Mouse (Mus musculus): Measurements from ENCODE around the gene Crtac1. TPM values are rescaled to one million over a fixed set of nuclear protein-coding genes. Genes with fewer than 3 reads are reported as not detected.

The Crtac1 gene
- polyA plus RNA-seq, 1 experiment = not detected

DNA sequence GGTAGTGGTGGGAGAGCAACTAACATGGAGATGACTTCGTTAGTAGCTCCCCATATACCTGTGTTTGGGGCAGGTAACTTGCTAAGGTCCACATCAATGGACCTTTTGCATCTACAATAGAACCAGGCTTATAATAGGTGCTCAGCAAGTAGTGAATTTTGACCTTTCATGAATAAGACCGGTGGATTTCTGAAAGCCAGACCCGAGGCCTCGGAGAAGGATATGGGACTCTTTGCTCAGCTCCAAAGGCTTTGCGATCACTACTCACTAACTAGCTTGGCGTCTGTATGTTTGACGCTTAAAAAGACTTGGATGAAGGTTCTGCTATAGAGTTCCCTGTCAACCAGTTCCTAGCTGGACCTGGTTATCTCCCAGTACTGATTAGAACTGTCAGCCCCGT, 1.2 kb upstream of the Crtac1 start:
- TF ChIP-seq TAL1 (IDR thresholded peaks at IDR 0.05; ENCODE audit: low read length) (no peak), GATA1 (IDR thresholded peaks at IDR 0.05; ENCODE audit: low read length) (no peak)
- Histone ChIP-seq H3K9me3 (ENCODE audit: control insufficient read depth, low read length) (no peaks in the 10 kb centered on the region; the same call in 1 of the 2 replicates), H3K27me3 (ENCODE audit: control insufficient read depth) (peaks cover 55% of the 10 kb centered on the region), H3K4me3 (replicated peaks) (no peak overlapping the region), H3K36me3 (ENCODE audit: control insufficient read depth) (no peaks in the 10 kb centered on the region), H3K4me1 (ENCODE audit: control insufficient read depth) (no peaks in the 10 kb centered on the region)

DNA sequence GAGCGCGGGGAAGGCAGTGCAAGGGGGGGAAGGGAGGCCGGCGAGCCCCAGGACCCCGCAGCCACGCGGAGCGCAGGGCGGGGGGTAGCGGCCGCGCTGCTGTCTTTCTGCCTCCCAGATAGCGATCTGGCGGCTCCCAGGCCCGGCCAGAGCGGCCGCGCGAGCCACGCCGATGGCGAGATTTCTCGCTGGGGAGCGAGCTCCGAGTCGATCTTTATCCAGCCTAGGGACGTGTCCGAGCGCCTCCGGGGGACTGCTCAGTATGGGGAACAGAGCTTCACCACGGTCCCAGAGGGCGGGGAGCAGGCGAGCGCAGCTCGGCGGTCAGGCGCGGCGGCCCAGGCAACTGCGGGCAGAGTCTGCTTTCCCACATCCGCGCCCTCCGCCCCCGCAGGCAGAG, 608 bp upstream of the Crtac1 start:
- no peak for TF ChIP-seq GATA1 (IDR thresholded peaks at IDR 0.05; ENCODE audit: low read length)
- TF ChIP-seq TAL1 (IDR thresholded peaks at IDR 0.05; ENCODE audit: low read length) = no peak
- H3K4me1 ChIP-seq (ENCODE audit: control insufficient read depth) = no peaks in the 10 kb centered on the region
- H3K9me3 ChIP-seq (ENCODE audit: control insufficient read depth, low read length) = no peaks in the 10 kb centered on the region; the same call in 1 of the 2 replicates
- no peak overlapping the region for H3K4me3 ChIP-seq (replicated peaks)
- peaks cover 55% of the 10 kb centered on the region for H3K27me3 ChIP-seq (ENCODE audit: control insufficient read depth)
- H3K36me3 ChIP-seq (ENCODE audit: control insufficient read depth) = no peaks in the 10 kb centered on the region

GRCm38 (mm10) chr19:42430981-42431380, 602 bp downstream of the Crtac1 start:
- H3K4me1 ChIP-seq (ENCODE audit: control insufficient read depth) = no peaks in the 10 kb centered on the region
- no peak for TF ChIP-seq TAL1 (IDR thresholded peaks at IDR 0.05; ENCODE audit: low read length)
- TF ChIP-seq GATA1 (IDR thresholded peaks at IDR 0.05; ENCODE audit: low read length) = no peak
- H3K27me3 ChIP-seq (ENCODE audit: control insufficient read depth) = peaks cover 55% of the 10 kb centered on the region
- H3K4me3 ChIP-seq (replicated peaks) = no peak overlapping the region
- H3K36me3 ChIP-seq (ENCODE audit: control insufficient read depth) = no peaks in the 10 kb centered on the region
- H3K9me3 ChIP-seq (ENCODE audit: control insufficient read depth, low read length) = no peaks in the 10 kb centered on the region; the same call in 1 of the 2 replicates

- no peak for TF ChIP-seq GATA1 (IDR thresholded peaks at IDR 0.05; ENCODE audit: low read length)
- TF ChIP-seq TAL1 (IDR thresholded peaks at IDR 0.05; ENCODE audit: low read length) = no peak
- H3K4me3 ChIP-seq (replicated peaks) = no peak overlapping the region
- peaks cover 48% of the 10 kb centered on the region for H3K27me3 ChIP-seq (ENCODE audit: control insufficient read depth)
- no peaks in the 10 kb centered on the region for H3K4me1 ChIP-seq (ENCODE audit: control insufficient read depth)
- no peaks in the 10 kb centered on the region; the same call in 1 of the 2 replicates for H3K9me3 ChIP-seq (ENCODE audit: control insufficient read depth, low read length)
- H3K36me3 ChIP-seq (ENCODE audit: control insufficient read depth) = no peaks in the 10 kb centered on the region
Measured at GRCm38 (mm10) chr19:42429410-42429809, 2.2 kb downstream of the Crtac1 start.

GRCm38 (mm10) chr19:42425208-42425607, 6.4 kb downstream of the Crtac1 start:
- TF ChIP-seq TAL1 (IDR thresholded peaks at IDR 0.05; ENCODE audit: low read length) (no peak), GATA1 (IDR thresholded peaks at IDR 0.05; ENCODE audit: low read length) (no peak)

DNA sequence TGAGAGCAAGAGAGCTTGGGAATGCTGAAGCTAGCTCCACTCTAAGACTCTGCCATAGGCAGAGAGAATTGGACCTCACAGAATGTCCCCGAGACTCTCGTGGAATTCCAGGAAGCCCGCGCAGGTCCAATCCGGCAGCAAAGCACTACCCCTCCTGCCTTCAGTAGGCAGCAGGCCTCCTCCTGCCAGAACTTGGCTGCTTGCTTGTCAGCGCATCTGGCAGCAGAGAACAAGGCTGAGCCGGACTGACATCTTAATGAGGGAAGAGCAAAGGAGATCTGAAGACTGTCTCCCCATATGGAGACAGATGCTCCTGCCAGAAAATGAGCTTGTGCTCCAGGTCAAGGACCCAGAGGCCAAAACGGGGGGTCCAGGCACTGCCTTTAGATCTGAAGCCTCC, 16.5 kb downstream of the Crtac1 start:
- Histone ChIP-seq H3K36me3 (ENCODE audit: control insufficient read depth) (no peaks in the 10 kb centered on the region), H3K4me1 (ENCODE audit: control insufficient read depth) (no peaks in the 10 kb centered on the region)

More at GRCm38 (mm10) chr19:42425208-42425607, 6.4 kb downstream of the Crtac1 start:
- Histone ChIP-seq H3K27me3 (ENCODE audit: control insufficient read depth) (peaks cover 6% of the 10 kb centered on the region), H3K4me1 (ENCODE audit: control insufficient read depth) (no peaks in the 10 kb centered on the region), H3K9me3 (ENCODE audit: control insufficient read depth, low read length) (no peaks in the 10 kb centered on the region), H3K4me3 (replicated peaks) (no peak overlapping the region), H3K36me3 (ENCODE audit: control insufficient read depth) (no peaks in the 10 kb centered on the region)

GRCm38 (mm10) chr19:42409856-42410255, 21.7 kb downstream of the Crtac1 start:
- no peak overlapping the region for H3K4me3 ChIP-seq (replicated peaks)

More for the DNA sequence above, 16.5 kb downstream of the Crtac1 start:
- Histone ChIP-seq H3K27me3 (ENCODE audit: control insufficient read depth) (peaks cover 5% of the 10 kb centered on the region; the same call in 1 of the 2 replicates), H3K9me3 (ENCODE audit: control insufficient read depth, low read length) (no peaks in the 10 kb centered on the region), H3K4me3 (replicated peaks) (no peak overlapping the region)
- TF ChIP-seq TAL1 (IDR thresholded peaks at IDR 0.05; ENCODE audit: low read length) (no peak), GATA1 (IDR thresholded peaks at IDR 0.05; ENCODE audit: low read length) (no peak)

DNA sequence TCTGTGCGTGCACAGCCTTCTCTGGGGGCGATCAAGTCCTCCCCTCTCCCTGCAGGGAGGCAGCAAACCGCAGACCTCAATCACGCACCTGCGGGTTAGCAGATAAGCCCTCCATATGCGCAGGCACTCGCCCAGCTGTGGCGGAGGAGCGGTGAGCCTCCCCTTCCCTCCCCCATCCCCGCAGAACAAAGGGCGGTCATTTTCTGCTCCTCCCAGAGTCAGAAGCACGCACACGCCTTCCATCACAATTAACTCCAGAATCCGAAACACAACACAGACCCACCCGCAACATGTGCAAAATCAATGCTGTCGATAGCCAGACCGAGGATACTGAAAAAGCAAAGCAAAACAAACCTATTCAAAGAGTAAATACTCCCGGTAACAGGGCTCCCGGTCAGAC, 22.4 kb downstream of the Crtac1 start:
- no peak overlapping the region for H3K4me3 ChIP-seq (replicated peaks)
- H3K9me3 ChIP-seq (ENCODE audit: control insufficient read depth, low read length) = no peaks in the 10 kb centered on the region
- H3K27me3 ChIP-seq (ENCODE audit: control insufficient read depth) = peaks cover 18% of the 10 kb centered on the region
- no peaks in the 10 kb centered on the region for H3K36me3 ChIP-seq (ENCODE audit: control insufficient read depth)
- no peaks in the 10 kb centered on the region for H3K4me1 ChIP-seq (ENCODE audit: control insufficient read depth)
- TF ChIP-seq GATA1 (IDR thresholded peaks at IDR 0.05; ENCODE audit: low read length) (no peak), TAL1 (IDR thresholded peaks at IDR 0.05; ENCODE audit: low read length) (no peak)

More at GRCm38 (mm10) chr19:42409856-42410255, 21.7 kb downstream of the Crtac1 start:
- H3K36me3 ChIP-seq (ENCODE audit: control insufficient read depth) = no peaks in the 10 kb centered on the region
- TF ChIP-seq GATA1 (IDR thresholded peaks at IDR 0.05; ENCODE audit: low read length) = no peak
- no peak for TF ChIP-seq TAL1 (IDR thresholded peaks at IDR 0.05; ENCODE audit: low read length)
- H3K4me1 ChIP-seq (ENCODE audit: control insufficient read depth) = no peaks in the 10 kb centered on the region
- H3K9me3 ChIP-seq (ENCODE audit: control insufficient read depth, low read length) = no peaks in the 10 kb centered on the region
- peaks cover 18% of the 10 kb centered on the region for H3K27me3 ChIP-seq (ENCODE audit: control insufficient read depth)

DNA sequence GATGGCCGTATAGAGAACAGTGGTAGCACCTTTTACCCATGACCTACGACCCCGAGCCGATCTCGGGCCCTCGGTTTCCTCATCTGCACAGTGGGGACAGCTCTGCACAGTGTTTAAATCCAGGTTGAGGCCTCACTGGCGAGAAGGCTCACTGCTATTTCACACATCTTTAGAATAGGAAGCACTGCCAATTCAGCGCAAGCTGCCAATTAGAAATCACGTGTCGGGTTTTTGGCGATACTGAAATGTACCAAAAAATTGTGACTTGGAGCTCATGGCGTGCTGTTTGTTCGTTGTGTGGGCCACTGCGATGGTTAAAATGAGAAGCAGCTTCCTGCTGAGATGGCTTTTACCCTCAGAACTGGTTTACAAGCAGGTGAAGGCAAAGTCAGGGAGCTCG, 27.2 kb downstream of the Crtac1 start:
- TF ChIP-seq GATA1 (IDR thresholded peaks at IDR 0.05; ENCODE audit: low read length) (no peak), TAL1 (IDR thresholded peaks at IDR 0.05; ENCODE audit: low read length) (no peak)
- no peaks in the 10 kb centered on the region for H3K4me1 ChIP-seq (ENCODE audit: control insufficient read depth)
- peaks cover 10% of the 10 kb centered on the region for H3K27me3 ChIP-seq (ENCODE audit: control insufficient read depth)
- H3K36me3 ChIP-seq (ENCODE audit: control insufficient read depth) = no peaks in the 10 kb centered on the region
- no peak overlapping the region for H3K4me3 ChIP-seq (replicated peaks)
- no peaks in the 10 kb centered on the region for H3K9me3 ChIP-seq (ENCODE audit: control insufficient read depth, low read length)

DNA sequence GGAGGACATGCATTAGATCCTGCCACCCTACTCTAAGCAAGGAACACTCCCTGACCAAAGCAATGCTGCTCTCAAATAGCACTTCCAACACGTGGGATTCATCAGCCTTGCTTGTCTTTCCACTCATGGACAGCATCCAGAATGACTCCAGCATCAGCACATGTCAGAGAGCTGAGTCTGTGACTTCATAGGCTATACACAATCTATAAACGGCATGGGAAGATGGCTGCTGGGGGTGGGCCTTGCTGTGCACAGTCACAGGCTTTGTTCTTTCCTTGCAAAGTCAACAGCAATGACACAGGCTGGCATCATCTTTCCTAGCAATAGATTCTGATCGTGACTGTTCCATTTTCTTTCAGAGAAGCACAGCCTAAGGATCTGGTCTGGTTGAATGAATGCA, 31.6 kb downstream of the Crtac1 start:
- no peaks in the 10 kb centered on the region for H3K9me3 ChIP-seq (ENCODE audit: control insufficient read depth, low read length)
- H3K4me3 ChIP-seq (replicated peaks) = no peak overlapping the region
- no peaks in the 10 kb centered on the region for H3K4me1 ChIP-seq (ENCODE audit: control insufficient read depth)
- H3K27me3 ChIP-seq (ENCODE audit: control insufficient read depth) = no peaks in the 10 kb centered on the region
- no peak for TF ChIP-seq TAL1 (IDR thresholded peaks at IDR 0.05; ENCODE audit: low read length)
- no peaks in the 10 kb centered on the region for H3K36me3 ChIP-seq (ENCODE audit: control insufficient read depth)

All from erythroblast, embryonic 14.5 days (primary cell).